Mouse (Mus musculus): Measurements from ENCODE around the gene Cmtr1.

Cmtr1 gene

GRCm38 (mm10) chr17:29669030-29669429 is 8.6 kb downstream of the Cmtr1 start:
- in situ Hi-C loops (cut with MboI, MseI), result no loop called here

- in situ Hi-C loops (cut with MboI, MseI), result no loop called here
These were observed 9.5 kb downstream of the Cmtr1 start for GRCm38 (mm10) chr17:29669936-29670335.

DNA sequence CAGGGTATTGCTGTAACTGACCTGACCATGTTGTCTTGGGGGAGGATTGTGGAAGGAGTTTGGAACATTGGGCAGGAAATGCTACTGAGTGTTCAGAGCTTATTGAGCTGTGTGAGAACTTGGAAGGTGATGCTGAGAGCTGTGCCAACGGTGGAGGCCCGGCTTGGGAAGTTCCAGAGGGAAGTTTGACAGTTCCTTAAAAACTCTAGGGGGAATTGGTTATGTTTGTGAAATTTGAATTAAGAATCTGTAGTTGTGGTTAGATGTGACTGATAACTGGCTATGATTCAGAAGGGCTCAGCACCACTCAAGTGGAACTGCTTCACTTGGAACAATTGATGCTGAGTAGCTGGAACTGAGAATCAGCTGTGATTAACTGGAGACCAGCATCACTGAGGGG is 10.6 kb downstream of the Cmtr1 start:
- in situ Hi-C loops (cut with MboI, MseI), result no loop called here

- in situ Hi-C loops (cut with MboI, MseI), result no loop called here
These were observed 12.9 kb downstream of the Cmtr1 start for GRCm38 (mm10) chr17:29673325-29673724.

DNA sequence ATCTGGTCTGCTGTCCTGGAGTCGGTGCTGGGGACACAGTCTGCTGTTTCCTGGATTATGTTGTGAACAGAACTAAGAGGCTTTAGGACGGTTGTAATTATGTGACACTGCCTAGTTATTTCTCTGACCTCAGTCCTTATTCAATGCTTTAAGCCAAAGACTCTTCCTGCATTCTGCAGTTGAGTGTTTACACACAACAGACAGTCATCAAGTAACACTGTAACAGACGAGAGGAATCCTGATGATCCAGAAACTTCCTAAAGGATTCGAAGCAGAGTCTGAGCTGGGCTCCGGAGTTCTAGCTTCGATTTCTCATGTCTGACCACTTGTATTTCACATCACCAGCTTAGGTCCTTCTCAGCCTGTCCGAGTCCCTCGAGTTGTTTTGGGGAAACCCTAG is 18.1 kb downstream of the Cmtr1 start:
- in situ Hi-C loops (cut with MboI, MseI), result no loop called here

GRCm38 (mm10) chr17:29679038-29679767 is 18.8 kb downstream of the Cmtr1 start:
- in situ Hi-C loops (cut with MboI, MseI), result no loop called here

- in situ Hi-C loops (cut with MboI, MseI), result no loop called here
These were observed 19.8 kb downstream of the Cmtr1 start for GRCm38 (mm10) chr17:29680174-29680573.

- in situ Hi-C loops (cut with MboI, MseI), result no loop called here
These were observed 20.5 kb downstream of the Cmtr1 start for GRCm38 (mm10) chr17:29680921-29681320.

- in situ Hi-C loops (cut with MboI, MseI), result no loop called here
These were observed 21.3 kb downstream of the Cmtr1 start for GRCm38 (mm10) chr17:29681669-29682068.

DNA sequence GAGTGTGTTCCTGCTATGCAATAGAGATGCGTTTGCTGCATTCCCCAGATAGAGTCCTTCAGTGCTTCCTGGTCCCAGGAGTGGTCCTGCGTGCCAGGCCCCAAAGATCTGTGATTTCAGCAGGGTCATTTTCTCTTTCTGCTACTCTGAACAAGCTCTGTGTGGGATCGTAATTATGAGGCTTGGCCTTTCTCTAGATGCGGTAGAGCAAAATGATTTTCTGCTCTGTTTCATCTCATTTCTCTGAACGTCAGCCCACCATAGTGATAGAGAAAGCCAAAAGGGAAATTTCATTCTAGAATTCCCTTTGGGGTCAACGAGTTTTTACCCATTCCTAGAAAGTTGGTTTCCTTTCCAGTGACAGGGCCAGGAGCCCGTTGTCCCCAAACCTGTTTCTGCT is 21.9 kb downstream of the Cmtr1 start:
- in situ Hi-C loops (cut with MboI, MseI), result no loop called here

DNA sequence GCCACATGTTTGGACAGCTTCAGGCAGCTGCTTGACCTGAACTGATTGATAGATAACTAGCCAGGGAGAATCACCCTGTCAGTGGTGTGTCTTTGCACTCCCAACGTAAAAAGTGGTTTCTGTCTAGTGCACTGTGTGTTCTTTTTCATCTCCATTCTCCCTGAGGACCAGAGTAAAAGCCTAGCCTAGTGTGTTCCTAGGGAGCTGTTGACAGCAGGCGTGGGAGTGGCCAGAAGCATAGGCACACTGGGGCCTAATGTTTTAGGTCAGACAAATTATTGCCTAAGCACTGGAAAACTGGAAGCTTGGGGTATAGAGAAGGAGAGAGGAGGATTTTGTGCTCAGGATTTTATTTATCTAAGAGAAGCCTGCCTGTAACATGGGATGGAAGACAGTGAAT is 22.7 kb downstream of the Cmtr1 start:
- in situ Hi-C loops (cut with MboI, MseI), result no loop called here

DNA sequence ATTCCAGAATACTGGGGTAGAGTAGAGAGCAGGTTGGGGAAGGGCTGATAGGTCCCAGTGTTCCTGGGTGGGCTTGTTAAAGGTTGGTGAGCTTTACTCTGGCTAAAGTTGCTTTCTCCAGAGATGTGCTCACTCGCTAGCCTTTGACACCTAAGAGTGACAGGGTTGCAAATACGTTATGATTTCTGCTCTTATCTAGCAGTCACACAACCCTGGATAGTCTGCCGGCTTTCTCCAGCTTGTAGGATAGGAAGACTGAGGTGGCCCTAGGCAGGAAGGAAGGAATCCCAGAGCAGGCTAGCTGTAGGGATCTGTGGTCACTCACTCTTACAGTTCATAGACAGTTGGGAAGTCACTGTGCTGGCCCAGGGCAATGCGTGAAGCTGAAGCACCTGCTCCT is 23.9 kb downstream of the Cmtr1 start:
- in situ Hi-C loops (cut with MboI, MseI), result no loop called here

DNA sequence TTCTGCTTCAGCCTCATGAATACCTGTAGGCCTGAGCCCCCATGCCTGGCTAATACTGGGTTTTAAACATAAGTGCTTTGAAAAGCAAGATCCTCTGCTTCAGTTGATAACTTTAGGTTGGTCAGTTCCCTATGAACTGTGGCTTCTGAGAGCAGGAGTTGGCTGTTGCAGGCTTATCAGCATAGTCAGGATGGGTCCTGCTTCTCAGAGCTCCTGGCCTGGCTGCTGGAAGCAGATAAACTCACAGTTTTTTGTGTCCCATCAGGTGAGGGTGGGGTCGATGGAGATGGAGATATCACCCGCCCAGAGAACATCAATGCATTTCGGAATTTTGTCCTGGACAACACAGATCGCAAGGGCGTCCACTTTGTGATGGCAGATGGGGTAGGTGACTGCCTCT is 26.4 kb downstream of the Cmtr1 start:
- in situ Hi-C loops (cut with MboI, MseI), result no loop called here

GRCm38 (mm10) chr17:29687373-29687772 is 27.0 kb downstream of the Cmtr1 start:
- in situ Hi-C loops (cut with MboI, MseI), result no loop called here

DNA sequence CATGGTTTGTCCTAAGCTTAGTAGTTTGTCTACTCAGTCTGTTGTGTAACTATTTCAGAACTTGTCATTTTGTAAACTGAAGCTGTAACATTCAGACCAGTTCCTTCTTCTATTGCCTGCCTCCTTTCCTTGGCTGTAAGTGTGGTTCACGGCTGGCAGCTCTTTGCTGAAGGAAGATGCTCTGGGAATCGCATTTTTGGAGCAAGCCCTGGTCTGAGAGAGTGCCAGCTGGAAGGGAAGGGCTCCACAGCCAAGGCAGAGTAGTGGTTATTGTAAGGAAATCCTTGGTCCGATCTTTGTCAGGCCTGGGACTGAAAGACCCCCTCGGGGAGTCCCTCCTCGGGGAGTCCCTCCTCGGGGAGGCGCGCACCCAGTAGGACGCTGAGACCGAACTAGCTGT is 28.2 kb downstream of the Cmtr1 start:
- in situ Hi-C loops (cut with MboI, MseI), result no loop called here

- in situ Hi-C loops (cut with MboI, MseI), result no loop called here
These were observed 29.9 kb downstream of the Cmtr1 start for GRCm38 (mm10) chr17:29690257-29690656.

DNA sequence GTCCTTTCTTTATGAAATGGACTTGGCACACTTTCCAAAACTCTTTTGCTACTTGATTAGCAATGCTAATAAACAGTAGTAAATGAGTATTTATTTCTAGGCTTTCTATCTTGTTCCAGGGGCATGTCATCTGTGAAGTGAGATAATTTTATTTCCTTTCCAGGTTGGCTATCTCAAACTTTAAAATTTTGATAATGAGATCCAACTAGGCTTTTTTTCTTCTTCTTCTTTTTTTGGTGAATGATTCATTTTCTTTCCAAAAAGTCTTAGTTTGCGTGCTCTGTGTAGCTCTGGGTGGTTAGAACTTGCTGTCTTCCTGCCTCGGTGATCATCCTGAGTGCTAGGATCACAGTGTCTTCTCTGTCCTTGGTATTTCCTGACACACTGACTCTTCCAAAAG is 32.4 kb downstream of the Cmtr1 start:
- in situ Hi-C loops (cut with MboI, MseI), result no loop called here

DNA sequence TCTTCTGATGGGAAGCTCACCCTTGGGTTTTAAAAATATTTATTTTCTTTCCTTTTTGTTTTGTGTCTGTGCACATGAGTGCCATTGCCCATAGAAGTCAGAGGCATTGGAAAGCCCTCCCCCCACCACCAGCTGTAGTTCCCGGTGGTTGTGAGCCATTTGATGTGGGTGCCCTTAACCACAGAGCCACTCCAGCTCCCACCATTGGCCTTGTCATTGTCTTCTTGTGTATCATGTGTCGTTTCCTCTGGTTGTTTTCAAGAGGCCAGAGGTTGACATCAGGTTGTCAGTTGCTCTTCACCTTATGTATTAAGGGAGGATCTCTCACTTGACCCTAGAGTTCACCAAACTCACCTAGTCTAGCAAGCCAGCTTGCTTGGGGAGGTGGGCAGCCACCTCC is 33.2 kb downstream of the Cmtr1 start:
- in situ Hi-C loops (cut with MboI, MseI), result no loop called here

DNA sequence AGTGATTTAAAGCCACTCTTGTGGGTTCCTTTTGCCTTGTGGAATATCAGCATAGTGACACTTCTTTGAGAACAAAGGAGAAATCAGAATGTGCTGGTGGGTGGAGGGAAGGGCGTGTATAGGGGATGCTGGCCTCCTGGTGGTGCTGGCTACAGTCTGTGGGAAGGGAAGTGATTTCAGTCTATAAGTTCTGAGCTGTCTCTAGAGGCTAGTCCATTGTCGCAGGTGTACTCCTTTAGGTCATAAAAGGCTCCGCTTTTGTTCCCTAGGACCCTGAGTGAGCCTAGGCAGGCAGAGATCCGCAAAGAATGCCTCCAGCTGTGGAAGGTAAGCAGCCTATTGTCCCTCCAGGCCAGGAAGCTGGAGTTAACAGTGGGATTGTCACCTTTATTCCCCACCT is 34.1 kb downstream of the Cmtr1 start:
- in situ Hi-C loops (cut with MboI, MseI), result no loop called here

DNA sequence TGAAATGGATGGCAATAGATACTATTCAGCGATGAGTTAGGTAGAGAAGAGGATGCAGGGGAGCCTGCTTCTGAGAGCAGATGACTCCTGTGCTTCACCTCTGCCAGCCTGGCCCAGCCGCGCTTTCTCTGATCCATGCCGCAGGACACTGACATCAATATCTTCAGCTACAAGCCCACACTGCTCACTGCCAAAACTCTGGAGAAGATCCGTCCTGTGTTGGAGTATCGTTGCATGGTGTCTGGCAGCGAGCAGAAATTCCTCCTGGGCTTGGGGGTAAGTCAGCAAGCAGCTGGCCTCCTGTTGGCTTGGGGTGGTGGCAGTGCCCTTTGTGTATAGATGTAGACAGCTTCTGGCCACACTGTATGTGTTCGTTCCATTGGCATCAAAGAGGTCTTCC is 36.5 kb downstream of the Cmtr1 start:
- in situ Hi-C loops (cut with MboI, MseI), result no loop called here

DNA sequence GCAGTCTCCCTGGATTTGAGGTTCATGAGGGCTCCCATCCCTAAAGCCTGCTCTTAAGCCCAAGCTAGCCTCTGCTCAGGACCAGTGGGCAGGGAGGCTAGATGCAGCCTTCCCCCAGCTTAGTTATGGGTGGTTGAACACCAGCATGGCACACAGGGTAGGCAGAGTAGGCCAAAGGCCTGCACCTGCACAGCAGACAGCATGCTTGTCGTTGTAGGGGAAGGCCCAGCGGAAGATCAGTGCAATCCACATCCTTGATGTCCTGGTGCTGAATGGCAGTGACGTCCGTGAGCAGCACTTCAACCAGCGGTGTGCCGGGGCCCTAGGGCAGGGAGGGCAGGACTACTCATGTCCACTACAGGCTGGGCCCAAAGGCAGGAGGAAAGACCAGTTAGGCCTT is 38.0 kb downstream of the Cmtr1 start:
- in situ Hi-C loops (cut with MboI, MseI), result no loop called here

DNA sequence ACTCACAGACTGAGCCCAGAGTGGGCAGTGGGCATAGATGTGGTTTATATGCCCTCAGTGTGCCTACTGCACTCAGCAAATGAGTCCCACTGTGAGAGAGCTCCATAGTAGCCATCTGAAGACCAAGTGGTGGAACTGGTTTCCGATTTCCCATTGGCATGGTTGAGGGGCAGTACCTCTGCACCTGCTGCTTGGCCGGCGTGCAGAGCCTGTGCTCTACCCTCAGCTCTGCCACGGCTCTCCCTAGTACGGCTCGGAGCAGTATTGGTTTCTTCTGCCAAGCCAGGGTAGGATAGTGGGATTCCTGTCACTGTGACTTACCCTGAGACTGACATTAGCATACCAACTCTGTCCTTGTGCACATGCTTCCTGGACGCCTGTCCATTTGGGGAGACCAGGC is 40.2 kb downstream of the Cmtr1 start:
- in situ Hi-C loops (cut with MboI, MseI), result loop anchor here (5.0 kb wide), 1 partner anchor 92 kb away; no protein-coding TSS in a partner anchor

DNA sequence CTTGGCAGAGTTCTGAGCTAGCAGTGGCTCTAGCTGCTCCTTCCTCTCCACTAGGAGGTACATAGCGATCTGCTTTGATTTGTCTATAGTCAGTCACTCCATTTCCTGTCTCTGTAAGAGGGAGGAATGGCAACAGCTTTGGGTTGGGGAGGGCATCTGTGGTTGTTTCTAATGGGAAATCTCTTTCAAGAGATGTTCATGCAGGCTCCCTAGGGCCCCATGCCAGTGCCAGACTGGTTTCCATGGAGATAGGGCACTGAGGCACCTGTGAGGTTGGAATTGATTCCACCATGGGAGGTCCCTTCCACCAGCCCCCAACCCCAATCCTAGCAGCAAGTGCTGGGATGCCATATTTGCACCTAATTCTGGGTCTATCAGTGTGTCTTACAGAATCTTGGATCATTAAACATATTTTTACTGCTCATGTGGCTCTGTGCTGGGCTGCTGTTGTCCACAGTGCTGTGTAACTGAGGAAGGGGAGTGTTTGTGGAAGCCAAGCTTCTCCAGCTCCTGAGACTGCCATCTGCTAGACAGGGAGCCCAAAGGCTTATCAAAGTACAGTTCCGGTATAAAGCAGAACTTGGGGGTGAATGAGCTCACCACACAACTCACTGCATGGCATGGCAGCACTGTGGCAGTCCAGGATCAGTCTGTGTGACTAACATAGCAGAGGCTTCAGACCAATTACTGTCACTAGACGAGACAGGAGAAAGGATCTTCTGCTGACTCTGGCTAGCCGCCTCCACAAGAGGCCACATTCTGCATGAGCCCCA is 42.7 kb downstream of the Cmtr1 start:
- in situ Hi-C loops (cut with MboI, MseI), result loop anchor here (5.0 kb wide), 1 partner anchor 89 kb away; no protein-coding TSS in a partner anchor

Measured in T-helper 2 cell (primary cell).